21 mouse cellular contexts compared by ENCODE assay signal in the genomic region with DNA sequence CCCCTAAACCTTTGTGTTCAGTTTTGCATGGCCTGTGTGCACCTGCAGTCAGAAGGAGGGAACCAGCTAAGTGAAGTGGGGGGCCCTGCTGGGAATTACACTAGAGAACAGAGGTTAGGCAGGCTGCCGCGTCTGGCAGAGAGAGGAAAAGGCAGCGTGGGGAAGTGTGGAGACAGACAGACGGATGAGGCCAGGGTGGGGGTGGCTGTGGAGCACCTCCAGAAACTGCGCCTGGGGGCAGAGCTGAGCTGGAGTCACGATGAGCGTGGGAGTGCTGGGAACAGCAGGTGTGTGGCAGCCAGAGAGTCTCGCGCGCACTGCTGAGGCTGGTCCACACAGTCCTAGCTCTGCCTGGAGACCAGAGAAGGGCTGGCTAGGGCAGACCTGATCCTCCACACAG. TPM values are rescaled to one million over a fixed set of nuclear protein-coding genes. Genes with fewer than 3 reads are reported as not detected.
DNase-seq lines count a peak whose midpoint lies in the region; ATAC-seq and TF ChIP-seq lines count a peak whose summit lies in the region.
"Had no signal": no experiment of that assay in that cellular context is flagged by ENCODE, and none has a peak within 500 bp of the region (broad histone marks: within the 10 kb centered on the region; RNA-seq: fewer than 3 reads in every experiment).

No protein-coding gene starts in this region.

- H3K4me3 ChIP-seq in left cerebral cortex, adult 2 months, result no peak overlapping the region
- H3K4me3 ChIP-seq in heart, embryonic 12.5 days, result no peak overlapping the region
- no peak overlapping the region for H3K4me3 ChIP-seq in hindbrain, postnatal 0 days (ENCODE audit: low read length)
- H3K4me3 ChIP-seq: heart, embryonic 13.5 days; liver, embryonic 12.5 days; megakaryocyte, embryonic 14.5 days had no signal

- H3K27ac ChIP-seq in left cerebral cortex, adult 2 months, result peak overlapping the region; percentile 79
- no peak overlapping the region for H3K27ac ChIP-seq in heart, embryonic 12.5 days (ENCODE audit: poor library complexity, severe bottlenecking)
- H3K27ac ChIP-seq in hindbrain, postnatal 0 days, result no peak overlapping the region
- H3K27ac ChIP-seq: heart, embryonic 13.5 days; hindbrain, embryonic 14.5 days; liver, embryonic 12.5 days had no signal

- H3K4me1 ChIP-seq in heart, embryonic 12.5 days (replicated peaks), result peaks cover 15% of the 10 kb centered on the region
- peaks cover 1% of the 10 kb centered on the region; the same call in 1 of the 2 replicates for H3K4me1 ChIP-seq in hindbrain, postnatal 0 days (ENCODE audit: insufficient read depth, low read length)

- no peak overlapping the region for H3K4me2 ChIP-seq in heart, embryonic 12.5 days
- H3K4me2 ChIP-seq in hindbrain, postnatal 0 days (ENCODE audit: low read depth, low read length), result no peak overlapping the region
- H3K4me2 ChIP-seq: hindbrain, embryonic 14.5 days; liver, embryonic 12.5 days had no signal

- no peak for ATAC-seq in heart, embryonic 12.5 days (ENCODE audit: insufficient number of reproducible peaks, low FRiP score)
- no peak for ATAC-seq in hindbrain, postnatal 0 days
- ATAC-seq: liver, embryonic 12.5 days had no signal

- no peaks in the 10 kb centered on the region for H3K36me3 ChIP-seq in heart, embryonic 12.5 days
- peaks cover 8% of the 10 kb centered on the region for H3K36me3 ChIP-seq in hindbrain, postnatal 0 days (ENCODE audit: insufficient read depth, low read length)
- H3K36me3 ChIP-seq: heart, embryonic 13.5 days; liver, embryonic 12.5 days had no signal

- no peaks in the 10 kb centered on the region for H3K27me3 ChIP-seq in heart, embryonic 12.5 days (replicated peaks)
- H3K27me3 ChIP-seq in hindbrain, postnatal 0 days (ENCODE audit: insufficient read depth, low read length), result no peaks in the 10 kb centered on the region

- TF ChIP-seq CTCF in left cerebral cortex, adult 2 months (IDR thresholded peaks at IDR 0.05), result no peak; the same call in 1 of the 2 replicates
- no peak for TF ChIP-seq CTCF in hindbrain, postnatal 0 days (IDR thresholded peaks at IDR 0.05; ENCODE audit: low read depth)

- 65% methylated on average over 10 of the region's 10 CpGs for WGBS in heart, embryonic 12.5 days
- WGBS in hindbrain, postnatal 0 days, result 54% methylated on average over 10 of the region's 10 CpGs

- intact Hi-C loops in left cerebral cortex, adult 2 months (cut with DNase I), result no loop called here

- 0 out of 2 replicates have a peak, but pooled peaks cover 6% of the 10 kb centered on the region for H3K9me3 ChIP-seq in heart, embryonic 12.5 days (replicated peaks)
- H3K9me3 ChIP-seq in hindbrain, postnatal 0 days (ENCODE audit: low read length), result no peaks in the 10 kb centered on the region
- H3K9me3 ChIP-seq: heart, embryonic 13.5 days; liver, embryonic 12.5 days had no signal

- H3K9ac ChIP-seq in heart, embryonic 12.5 days, result no peak overlapping the region
- H3K9ac ChIP-seq in hindbrain, postnatal 0 days (replicated peaks; ENCODE audit: low read length), result no peak overlapping the region
- H3K9ac ChIP-seq: heart, embryonic 13.5 days; hindbrain, embryonic 14.5 days; liver, embryonic 12.5 days had no signal

- peak; percentile 94 for DNase-seq in right cerebral cortex, adult 18-20 months
- no peak for DNase-seq in right cerebral cortex, postnatal 4 days
- DNase-seq in frontal cortex, postnatal 36 days (ENCODE audit: low spot score in 2 of 2), result peak; percentile 84 to 90
- DNase-seq in left cerebral cortex, adult 2 months (ENCODE audit: extremely low spot score in 1 of 2, low spot score in 2 of 2), result peak; percentile 84 to 86
- DNase-seq in right cerebral cortex, postnatal 25 days, result peak; percentile 84
- no peak for DNase-seq in neural tube, embryonic 10.5 days (ENCODE audit: extremely low spot score, low spot score)
- no peak for DNase-seq in hindbrain, postnatal 0 days (ENCODE audit: low spot score)
- DNase-seq: adrenal gland, postnatal 14 days; cerebellum, postnatal 10 days; gastrocnemius, postnatal 10 days; kidney, adult 11 months; kidney, postnatal 4 days had no signal

RNA-seq across cellular contexts. Expression of a gene that starts 10.6 kb away (rescaled TPM):
- 10 to 100 TPM; 75.8 to 77.6 TPM for total RNA-seq in left cerebral cortex, adult 2 months (2021)
- polyA plus RNA-seq in heart, embryonic 12.5 days (2016; fragmentation: Nextera tagmentation; extraction: Ambion mirVana), result 14.1 and 14.3 TPM in 2 replicates
- 68.3 and 68.6 TPM in 2 replicates for total RNA-seq in hindbrain, postnatal 0 days (2014; rRNA removed)
- polyA plus RNA-seq in hindbrain, postnatal 0 days (2015; fragmentation: Nextera tagmentation; extraction: Ambion mirVana), result 31.9 and 34.1 TPM in 2 replicates

RNA-seq across cellular contexts. Expression of a gene that starts 25.4 kb away (rescaled TPM):
- 1 to 10 TPM; 6.5 to 6.6 TPM for total RNA-seq in left cerebral cortex, adult 2 months (2021)
- 100 and 104 TPM in 2 replicates for polyA plus RNA-seq in heart, embryonic 12.5 days (2016; fragmentation: Nextera tagmentation; extraction: Ambion mirVana)
- 39.4 and 60.4 TPM in 2 replicates for total RNA-seq in hindbrain, postnatal 0 days (2014; rRNA removed)
- 47.2 and 48.4 TPM in 2 replicates for polyA plus RNA-seq in hindbrain, postnatal 0 days (2015; fragmentation: Nextera tagmentation; extraction: Ambion mirVana)

RNA-seq across cellular contexts. Expression of a gene that starts 25.5 kb away (rescaled TPM):
- 10 to 100 TPM; 68.7 to 71.2 TPM for total RNA-seq in left cerebral cortex, adult 2 months (2021)
- polyA plus RNA-seq in heart, embryonic 12.5 days (2016; fragmentation: Nextera tagmentation; extraction: Ambion mirVana), result 0.92 and 1.3 TPM in 2 replicates
- total RNA-seq in hindbrain, postnatal 0 days (2014; rRNA removed), result 39.4 and 45.2 TPM in 2 replicates
- 25.4 and 26.5 TPM in 2 replicates for polyA plus RNA-seq in hindbrain, postnatal 0 days (2015; fragmentation: Nextera tagmentation; extraction: Ambion mirVana)

RNA-seq across cellular contexts. Expression of a gene that starts 51.3 kb away (rescaled TPM):
- 1 to 10 TPM; 1.4 to 1.6 TPM for total RNA-seq in left cerebral cortex, adult 2 months (2021)
- polyA plus RNA-seq in heart, embryonic 12.5 days (2016; fragmentation: Nextera tagmentation; extraction: Ambion mirVana), result not detected in 2 replicates
- not detected in 2 replicates for total RNA-seq in hindbrain, postnatal 0 days (2014; rRNA removed)
- polyA plus RNA-seq in hindbrain, postnatal 0 days (2015; fragmentation: Nextera tagmentation; extraction: Ambion mirVana), result not detected in 2 replicates
- total RNA-seq: ES-E14; neutrophil, adult 5-6 weeks had no signal
- polyA plus RNA-seq: heart, embryonic 13.5 days; hindbrain, embryonic 14.5 days; liver, embryonic 12.5 days; small intestine, adult 2 months; stomach, embryonic 16.5 days had no signal

RNA-seq across cellular contexts. Expression of a gene that starts 57.0 kb away (rescaled TPM):
- total RNA-seq in left cerebral cortex, adult 2 months (2021), result 1 to 10 TPM in 1 of 2 experiments, not detected in 1; 1.1 TPM
- not detected in 2 replicates for polyA plus RNA-seq in heart, embryonic 12.5 days (2016; fragmentation: Nextera tagmentation; extraction: Ambion mirVana)
- not detected in 2 replicates for total RNA-seq in hindbrain, postnatal 0 days (2014; rRNA removed)
- not detected in 2 replicates for polyA plus RNA-seq in hindbrain, postnatal 0 days (2015; fragmentation: Nextera tagmentation; extraction: Ambion mirVana)
- total RNA-seq: adrenal gland, postnatal 14 days; ES-E14; neutrophil, adult 5-6 weeks had no signal
- polyA plus RNA-seq: heart, embryonic 13.5 days; hindbrain, embryonic 14.5 days; liver, embryonic 12.5 days; small intestine, adult 2 months had no signal

Comparison
In these comparisons a context has a peak if more than half of its experiments do, and no peak if none do; other contexts are left out.
1. DNase-seq: peak in right cerebral cortex, adult 18-20 months (single experiment), frontal cortex, postnatal 36 days (2 of 2), left cerebral cortex, adult 2 months (2 of 2) and right cerebral cortex, postnatal 25 days (single experiment); none in right cerebral cortex, postnatal 4 days (single experiment), neural tube, embryonic 10.5 days (single experiment) and hindbrain, postnatal 0 days (single experiment).